Mouse (Mus musculus): ENCODE measurements around the gene Aoah. TPM values are rescaled to one million over a fixed set of nuclear protein-coding genes. Genes with fewer than 3 reads are reported as not detected.
A peak's percentile ranks its signal among the peaks of the same experiment; 100 is the strongest.

The Aoah gene
- total RNA-seq, 2 experiments from 2014 or later, result 0.30 to 0.78 TPM

DNA sequence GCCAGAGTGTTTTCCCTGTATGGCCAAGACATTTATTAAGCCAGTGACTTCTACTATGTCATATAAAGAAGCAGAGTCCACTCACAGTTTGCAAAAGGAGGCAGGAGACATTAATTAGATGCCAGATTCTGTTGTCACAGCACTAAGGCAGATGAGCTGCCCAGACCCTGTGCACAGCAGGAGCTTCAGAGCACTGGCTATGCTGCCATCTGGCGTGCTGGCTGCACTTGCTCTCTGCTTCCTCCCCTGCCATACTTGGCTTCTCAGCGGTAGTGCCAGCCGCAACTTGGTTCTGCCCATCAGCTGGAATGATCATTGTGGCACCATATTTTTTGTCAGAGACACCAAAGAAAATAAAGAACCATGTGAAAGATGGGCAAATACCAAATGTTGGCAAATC lies 239.3 kb downstream of the Aoah start:
- intact Hi-C loops (cut with DNase I), result loop anchor here (5.0 kb wide), 2 partner anchors 91 to 561 kb away; no protein-coding TSS in a partner anchor
- peak in 1 of 2 experiments; percentile 34 for DNase-seq (ENCODE audit: low spot score in 2 of 2)

DNA sequence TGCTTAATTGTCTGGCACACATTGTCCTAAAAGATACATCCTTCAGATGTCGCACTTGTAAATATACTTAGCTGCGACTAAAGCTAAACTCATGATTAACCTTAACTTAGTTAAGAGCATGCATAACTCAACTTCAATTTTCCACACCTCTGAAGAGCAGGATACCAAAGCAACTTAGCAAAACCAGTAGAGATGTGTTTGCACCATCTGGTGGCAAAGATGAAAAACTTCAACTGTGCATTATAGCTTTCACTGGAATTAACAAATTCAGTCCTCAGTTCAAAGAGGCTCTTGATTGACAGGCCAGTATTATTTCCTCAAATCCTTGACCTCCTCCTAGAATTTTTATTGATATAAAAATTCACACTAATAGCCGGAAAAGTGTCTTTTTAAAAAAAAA lies 241.1 kb downstream of the Aoah start:
- no peak for DNase-seq (ENCODE audit: low spot score in 2 of 2)
- intact Hi-C loops (cut with DNase I), result loop anchor here (1.0 to 2.0 kb wide), 2 partner anchors 724 to 736 kb away; no protein-coding TSS in a partner anchor

DNA sequence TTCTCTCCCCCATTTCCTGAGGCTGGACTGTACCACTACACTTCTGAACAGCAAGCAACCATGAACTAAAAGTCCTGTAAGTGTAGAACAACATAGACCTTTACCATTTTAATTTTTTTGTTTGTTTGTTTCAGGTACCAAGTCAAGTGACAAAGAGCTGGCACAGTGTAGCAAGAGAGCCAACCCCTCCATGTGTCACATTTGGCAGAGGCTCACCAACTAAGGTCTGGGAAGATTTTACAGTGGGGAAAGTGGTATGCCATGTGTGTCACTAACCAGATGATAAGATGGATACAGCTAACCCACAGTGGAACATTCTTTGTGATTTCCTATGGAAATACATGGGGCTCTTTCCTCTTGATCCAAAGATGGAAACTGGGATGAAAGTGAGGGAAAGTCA lies 242.1 kb downstream of the Aoah start:
- intact Hi-C loops (cut with DNase I), result loop anchor here (1.0 to 2.0 kb wide), 2 partner anchors 725 to 737 kb away; no protein-coding TSS in a partner anchor
- no peak for DNase-seq (ENCODE audit: low spot score in 2 of 2)

DNA sequence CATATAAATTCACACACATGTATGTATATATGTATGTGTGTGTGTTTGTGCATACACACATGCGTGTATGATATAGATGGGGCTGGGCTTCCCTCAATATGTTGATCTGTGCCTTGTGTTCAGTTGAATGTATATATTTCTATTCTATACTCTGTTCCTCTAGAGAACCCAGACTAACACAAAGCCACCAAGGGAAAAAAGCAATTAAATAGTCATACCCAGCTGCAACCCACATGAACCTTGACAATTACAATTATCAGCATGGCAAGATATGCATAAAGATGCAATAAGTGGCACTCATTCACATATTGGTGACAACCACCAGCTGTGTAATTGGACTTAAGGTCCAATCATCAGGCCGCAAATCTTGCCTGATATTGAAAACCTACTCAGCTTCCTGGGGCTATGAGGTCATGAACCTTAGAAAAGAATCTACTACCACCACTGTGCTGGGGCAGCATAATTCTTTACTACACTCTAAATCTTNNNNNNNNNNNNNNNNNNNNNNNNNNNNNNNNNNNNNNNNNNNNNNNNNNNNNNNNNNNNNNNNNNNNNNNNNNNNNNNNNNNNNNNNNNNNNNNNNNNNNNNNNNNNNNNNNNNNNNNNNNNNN lies 246.8 kb downstream of the Aoah start:
- no peak for DNase-seq (ENCODE audit: low spot score in 2 of 2)
- intact Hi-C loops (cut with DNase I), result loop anchor here (10.0 kb wide), 1 partner anchor 1336 kb away; no protein-coding TSS in a partner anchor

DNA sequence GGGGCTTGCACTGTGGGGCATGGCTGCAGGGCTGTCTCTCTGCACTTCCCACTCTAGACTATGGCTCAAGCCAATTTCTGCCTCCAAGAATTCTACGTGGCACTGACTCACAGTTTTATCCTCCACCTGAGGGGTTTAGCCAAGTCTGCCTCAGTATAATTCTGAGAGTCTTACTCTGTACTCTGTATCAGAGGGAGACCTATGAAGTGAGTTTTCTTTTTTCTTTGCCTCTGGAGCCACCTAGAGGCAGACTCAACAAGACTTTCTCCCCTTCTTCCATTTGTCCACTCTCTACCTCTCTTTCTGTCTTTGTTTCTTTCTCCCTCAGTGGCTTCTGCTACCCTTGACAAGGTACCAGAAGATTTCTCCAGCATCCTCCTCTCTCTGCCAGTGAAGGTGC lies 256.2 kb downstream of the Aoah start:
- intact Hi-C loops (cut with DNase I), result loop anchor here (2.0 kb wide), 1 partner anchor 751 kb away; no protein-coding TSS in a partner anchor

DNA sequence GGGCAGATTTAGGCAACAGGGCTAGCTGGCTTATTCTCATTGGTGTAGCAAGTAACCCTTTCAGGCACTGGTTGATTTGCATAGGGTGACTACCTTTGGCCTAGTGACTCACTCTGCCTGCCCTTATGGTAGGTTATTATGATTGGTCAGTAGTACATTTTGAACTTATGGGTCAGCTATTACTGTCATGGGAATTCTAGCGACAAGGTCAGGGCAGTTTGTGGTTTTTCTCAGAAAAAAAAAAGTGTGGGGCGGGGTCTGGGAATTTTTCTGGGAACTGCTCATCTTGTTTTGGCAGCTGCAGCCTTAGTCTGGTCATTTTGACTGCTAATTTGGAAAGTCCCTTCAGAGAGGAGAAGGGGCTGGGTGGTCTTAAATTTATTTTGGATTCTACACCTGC lies 272.1 kb downstream of the Aoah start:
- DNase-seq (ENCODE audit: low spot score in 2 of 2), result no peak
- intact Hi-C loops (cut with DNase I), result no loop called here

More for the DNA sequence above, 256.2 kb downstream of the Aoah start:
- DNase-seq (ENCODE audit: low spot score in 2 of 2), result peak in 1 of 2 experiments; percentile 32

DNA sequence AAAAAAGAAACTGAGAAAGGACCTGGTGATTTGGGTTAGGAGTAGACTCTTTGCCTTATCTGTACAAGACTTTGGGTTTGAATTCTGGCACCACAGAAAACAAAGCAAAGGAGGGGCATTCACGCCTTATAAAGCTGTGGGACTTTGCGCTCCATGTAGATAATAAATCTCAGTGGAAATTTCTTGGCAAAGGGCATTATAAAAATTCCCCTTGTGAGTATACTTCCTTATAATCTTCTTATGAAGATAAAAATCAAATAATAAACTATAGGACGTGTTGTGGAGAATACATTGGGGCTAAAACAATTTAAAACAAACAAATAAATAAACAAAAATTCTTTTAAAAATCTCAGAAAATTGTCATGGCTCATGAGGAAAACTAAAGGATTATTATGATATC lies 280.9 kb downstream of the Aoah start, which contains the start of gene Olfr1370:
Olfr1370 (minus strand) TSS at position 101 of the 400 bp plus-strand sequence.
- intact Hi-C loops (cut with DNase I), result no loop called here
- DNase-seq (ENCODE audit: low spot score in 2 of 2), result no peak

DNA sequence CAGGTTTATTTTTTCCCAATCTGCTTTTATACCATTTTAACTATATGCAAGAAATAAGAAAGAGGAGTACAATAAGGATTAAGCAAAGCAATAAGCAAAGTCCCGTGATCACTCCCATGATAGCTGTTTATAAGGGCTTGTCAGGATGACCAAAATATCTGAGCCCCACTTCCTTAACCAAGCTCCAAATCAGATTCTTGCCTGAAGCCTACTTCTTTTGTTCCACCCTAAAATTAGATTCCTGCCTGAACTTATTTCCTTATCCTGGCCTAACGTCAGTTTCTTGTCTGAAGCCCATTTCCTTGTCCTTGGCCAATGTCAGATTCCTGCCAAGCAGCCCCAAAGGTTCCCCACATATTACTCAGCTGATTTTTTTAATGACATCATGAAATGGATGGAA lies 288.8 kb downstream of the Aoah start:
- no peak for DNase-seq (ENCODE audit: low spot score in 2 of 2)
- intact Hi-C loops (cut with DNase I), result no loop called here

All from left cerebral cortex, postnatal 25 days (tissue).